Mouse (Mus musculus) lung, postnatal 0 days (tissue): ENCODE data around the gene Krt32.

ENCODE experiments used
- CTCF ChIP-seq: IDR thresholded peaks from 2 replicates; pipeline ENCODE4 v1.5.1; 2016; ENCODE audit warnings: antibody characterized with exemption, mild to moderate bottlenecking
- EP300 ChIP-seq: IDR thresholded peaks from 2 replicates; pipeline ENCODE4 v1.6.1; 2016; ENCODE audit warnings: antibody characterized with exemption, mild to moderate bottlenecking, control low read depth

DNA sequence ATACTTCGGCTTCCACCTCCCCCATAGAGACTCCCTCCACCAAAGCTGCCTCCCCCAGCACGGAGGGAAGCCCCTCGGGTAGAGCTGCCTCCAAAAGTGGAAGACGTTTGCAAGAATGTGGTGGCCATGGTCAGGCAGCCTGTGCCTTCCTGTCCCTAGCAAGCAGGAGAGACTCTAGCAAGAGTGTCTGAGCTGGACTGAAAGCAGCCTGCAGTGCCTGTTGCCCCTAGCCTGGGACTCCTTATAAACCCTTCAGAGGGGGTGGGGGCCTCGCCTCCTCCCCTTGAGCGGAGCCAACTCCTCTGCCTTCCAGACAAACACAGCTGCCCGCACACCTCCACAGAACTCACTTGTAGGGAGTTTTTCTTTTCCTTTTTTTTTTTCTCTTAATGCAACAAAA, 47.7 kb upstream of the Krt32 start, which contains the start of gene Krt15:
- no peak for TF ChIP-seq CTCF
- no peak for TF ChIP-seq EP300
